Mouse (Mus musculus): Measurements from ENCODE around the gene Zswim3. TPM values are rescaled to one million over a fixed set of nuclear protein-coding genes. Genes with fewer than 3 reads are reported as not detected.
"Not testable (repeated sequence)": the region's sequence is repeated elsewhere in the genome, so short reads cannot be mapped to it uniquely, and the experiment has no call there.

Zswim3 gene
- total RNA-seq, 2 experiments from 2014 or later: 1.4 TPM

DNA sequence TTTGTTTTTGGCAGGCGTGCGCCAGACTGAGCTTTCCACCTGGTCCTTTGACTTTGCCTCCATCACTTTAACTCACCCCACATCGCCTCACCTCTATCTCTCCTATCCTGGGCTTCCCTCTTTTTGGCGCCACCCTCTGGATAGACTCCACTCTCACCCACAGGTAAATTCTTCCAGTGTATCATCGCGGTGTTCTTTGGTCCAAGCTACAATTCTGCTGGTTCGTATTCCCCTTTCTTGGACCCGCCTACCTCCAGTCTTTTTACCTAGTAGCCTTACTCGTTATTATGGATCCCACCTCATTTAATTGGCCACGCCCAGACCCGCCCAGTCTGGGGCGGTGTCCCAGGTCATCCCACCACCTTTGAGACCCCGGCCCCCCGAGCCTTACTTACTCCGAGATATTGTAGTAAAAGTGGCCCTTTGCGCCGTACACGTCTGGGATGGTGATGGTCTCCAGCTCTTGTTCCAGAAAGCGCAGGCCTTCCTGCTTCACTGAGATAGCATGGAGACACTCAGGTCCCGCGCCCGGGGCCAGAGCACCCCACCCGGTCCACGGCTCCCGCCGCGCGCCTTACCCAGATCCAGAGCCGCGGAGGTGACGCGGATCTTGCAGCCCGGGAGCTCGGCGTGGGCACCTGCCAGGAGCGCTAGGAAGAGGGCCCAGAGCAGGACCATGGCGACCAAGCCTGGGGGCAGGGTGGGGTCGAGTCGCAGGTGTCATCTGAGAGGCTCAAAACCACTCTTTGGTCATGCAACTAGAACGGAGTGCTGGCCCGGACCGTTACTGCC lies 51.6 kb downstream of the Zswim3 start:
- DNase-seq: no peak

GRCm38 (mm10) chr2:164857101-164857821 lies 52.4 kb downstream of the Zswim3 start, which contains the start of gene Pltp:
Gene Pltp (minus strand): TSS chr2:164857711.
- peak; percentile 53 for DNase-seq

DNA sequence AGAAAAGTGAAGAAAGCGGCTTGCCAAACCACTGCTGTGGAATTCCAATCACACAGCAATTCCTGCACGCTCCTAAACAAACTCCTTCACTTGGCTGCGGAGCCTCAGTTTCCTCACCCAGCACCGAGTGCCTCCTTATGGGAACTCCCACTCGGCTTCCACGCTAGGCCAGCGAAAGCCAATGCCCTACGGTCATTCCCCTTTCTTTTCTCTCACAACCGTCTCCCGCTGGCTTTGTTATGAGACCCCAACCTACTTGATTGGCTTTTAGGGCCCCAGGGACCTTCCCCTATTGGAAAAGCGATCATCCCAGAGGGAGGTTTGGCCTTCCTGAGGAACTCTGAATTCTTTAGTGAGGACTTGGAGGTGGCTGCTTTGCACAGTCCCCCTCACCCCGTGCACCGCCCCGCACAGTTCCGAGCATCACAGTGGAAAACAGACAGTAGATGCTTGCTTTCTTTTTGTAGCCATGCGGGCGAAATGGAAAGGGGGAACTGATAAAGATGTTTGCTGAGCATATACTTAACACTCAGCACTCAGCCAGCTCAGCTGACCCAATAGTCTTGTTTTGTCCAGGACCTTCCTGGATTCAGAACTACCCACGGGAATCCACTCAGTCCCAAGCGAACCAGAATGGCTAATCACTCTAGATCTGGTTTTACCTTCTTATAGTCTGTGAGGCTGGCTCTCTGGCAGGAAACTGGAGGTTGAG lies 53.1 kb downstream of the Zswim3 start:
- DNase-seq: no peak

DNA sequence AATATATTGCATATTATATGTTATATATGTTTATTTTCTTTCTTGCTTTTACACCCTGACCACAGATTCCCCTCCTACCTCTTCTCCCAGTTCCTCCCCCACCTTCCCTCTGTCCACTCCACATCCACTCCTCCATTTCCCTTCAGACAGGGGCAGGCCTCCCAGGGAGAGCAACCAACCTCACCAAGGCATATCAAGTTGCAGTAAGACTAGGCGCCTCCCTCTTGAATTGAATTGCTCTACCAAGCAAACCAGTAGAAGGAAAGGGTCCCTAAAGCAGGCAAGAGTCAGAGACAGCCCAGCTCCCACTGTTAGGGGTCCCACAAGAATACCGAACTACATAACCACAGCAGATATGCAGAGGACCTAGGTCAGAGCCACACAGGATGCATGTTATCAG lies 54.3 kb downstream of the Zswim3 start:
- DNase-seq: no peak

DNA sequence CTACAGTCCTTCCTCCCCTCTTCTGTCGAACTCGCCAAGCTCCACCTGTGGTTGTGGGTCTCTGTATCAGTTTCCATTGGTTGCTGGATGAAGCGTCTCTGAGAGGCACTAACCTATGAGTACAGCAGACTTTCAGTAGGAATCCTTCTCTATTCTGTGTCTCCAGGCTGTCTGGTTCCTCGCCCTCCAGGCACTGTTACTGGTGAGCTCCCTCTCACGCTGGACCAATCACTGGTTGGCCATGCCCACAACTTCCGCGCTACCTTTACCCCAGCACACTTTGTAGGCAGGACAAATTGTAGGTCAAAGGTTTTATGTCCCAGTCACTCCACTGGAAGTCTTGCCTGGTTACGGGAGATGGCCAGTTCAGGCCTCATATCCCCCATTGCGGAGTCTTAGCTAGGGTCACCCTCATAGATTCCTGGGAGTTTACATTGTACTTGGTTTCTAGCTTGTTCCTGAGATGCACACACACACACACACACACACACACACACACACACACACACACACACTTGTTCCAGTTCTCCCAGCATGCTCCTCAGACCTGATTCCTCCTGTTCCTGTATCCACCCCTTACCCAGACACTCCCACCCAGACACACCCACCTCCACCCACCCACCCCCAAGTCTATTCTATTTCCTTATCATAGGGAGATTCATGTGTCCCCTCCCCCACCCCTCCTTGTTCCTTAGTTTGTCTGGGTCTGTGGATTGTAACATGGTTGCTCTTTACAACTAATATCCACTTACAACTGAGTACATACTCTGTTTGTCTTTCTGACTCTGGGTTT lies 54.9 kb downstream of the Zswim3 start:
- DNase-seq: no peak

DNA sequence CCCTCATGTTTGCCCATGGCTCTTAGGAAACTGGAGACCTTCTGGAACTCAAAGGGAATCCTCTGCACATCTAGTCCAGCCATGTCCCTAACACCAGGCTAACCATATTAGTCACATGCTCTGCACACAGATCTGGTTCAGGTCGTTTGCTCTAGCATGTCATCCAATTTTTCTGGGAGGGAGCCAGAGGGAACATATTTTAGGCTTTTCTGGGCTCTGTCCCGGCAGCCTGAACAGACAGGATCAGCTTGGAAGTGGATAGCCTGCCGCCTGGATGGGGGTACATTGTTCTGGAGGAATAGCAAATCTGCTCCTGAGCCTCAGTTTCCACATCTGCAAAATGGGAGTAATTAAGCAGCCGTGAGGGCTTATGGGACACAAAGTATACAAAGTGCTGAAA lies 56.2 kb downstream of the Zswim3 start:
- DNase-seq: no peak

GRCm38 (mm10) chr2:164862179-164862861 lies 57.4 kb downstream of the Zswim3 start:
- DNase-seq: peak; percentile 66

- DNase-seq: not testable (repeated sequence)
These were observed 58.5 kb downstream of the Zswim3 start for GRCm38 (mm10) chr2:164863411-164863810.

DNA sequence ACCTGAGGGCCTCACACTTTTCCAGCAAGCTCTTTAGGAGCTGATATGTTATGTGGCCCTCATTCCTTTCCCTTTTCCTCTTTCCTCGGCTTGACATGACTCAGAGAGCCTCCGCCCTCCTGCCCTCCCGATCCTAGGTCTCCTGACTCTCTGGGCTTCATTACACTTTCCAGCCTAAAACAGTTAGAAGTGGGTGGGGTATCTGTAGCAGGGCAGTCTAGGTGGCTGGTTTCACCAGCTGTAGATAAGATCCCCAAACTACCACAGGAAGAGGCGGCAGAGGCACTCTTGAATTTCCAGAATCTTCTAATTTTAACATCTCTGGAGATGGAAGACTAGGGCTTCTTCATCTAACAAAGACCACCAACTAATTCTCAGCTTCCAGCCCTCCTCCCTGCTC lies 59.7 kb downstream of the Zswim3 start:
- DNase-seq: no peak

DNA sequence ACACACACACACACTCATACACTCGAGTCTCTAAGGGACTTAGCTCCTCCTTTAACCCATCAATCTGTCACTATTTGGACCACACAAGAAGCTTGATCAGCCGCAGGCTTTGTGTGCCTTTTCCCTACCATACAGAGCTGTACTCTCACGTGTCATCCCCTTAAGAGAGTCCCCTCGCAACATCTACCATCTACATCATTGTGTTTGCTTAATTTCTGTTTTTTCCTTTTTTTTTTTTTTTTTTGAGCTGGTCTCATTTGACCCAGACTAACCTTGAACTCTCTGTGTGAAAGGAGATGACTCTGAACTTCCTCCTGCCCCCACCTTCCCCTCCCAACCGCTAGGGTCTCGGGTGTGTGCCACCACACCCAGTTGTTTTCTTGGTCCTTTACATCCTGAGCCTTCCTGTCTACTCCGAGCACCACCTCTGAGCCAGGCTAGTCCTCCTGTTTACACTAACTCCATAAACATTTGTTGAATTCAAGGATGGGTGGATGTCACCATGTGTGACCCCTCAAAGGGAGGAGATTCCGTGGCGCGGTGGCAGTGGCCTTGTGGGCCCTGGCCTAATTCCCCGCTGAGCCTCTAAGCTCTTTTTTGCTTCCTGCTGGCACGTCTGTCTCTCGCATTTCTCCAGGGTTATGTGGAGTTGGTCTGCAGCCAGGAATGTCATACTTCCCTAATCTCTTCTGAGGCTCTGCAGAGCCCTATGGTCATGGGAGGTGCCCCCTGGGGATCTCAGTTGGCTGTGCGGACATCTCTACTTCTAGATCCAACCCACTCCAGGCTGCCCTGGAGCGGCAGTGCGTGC lies 62.0 kb downstream of the Zswim3 start:
- no peak for DNase-seq

- no peak for DNase-seq
These were observed 62.7 kb downstream of the Zswim3 start for GRCm38 (mm10) chr2:164867566-164867965.

DNA sequence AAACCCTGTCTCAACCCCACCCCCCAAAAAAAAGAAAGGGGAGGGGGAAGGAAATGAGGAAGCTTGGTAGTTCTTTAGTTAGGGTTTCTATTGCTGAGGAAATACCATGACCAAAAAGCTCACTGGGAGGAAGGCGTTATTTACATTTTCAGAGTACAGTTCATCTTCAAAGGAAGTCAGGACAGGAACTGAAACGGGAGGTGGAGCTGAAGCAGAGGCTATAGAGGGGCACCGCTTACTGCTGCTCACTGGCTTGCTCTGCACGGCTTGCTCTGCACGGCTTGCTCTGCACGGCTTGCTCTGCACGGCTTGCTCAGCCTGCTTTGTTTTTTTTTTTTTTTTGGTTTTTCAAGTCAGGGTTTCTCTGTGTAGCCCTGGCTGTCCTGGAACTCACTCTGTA lies 63.6 kb downstream of the Zswim3 start:
- no peak for DNase-seq

Other genes starting within 250 kb of the Zswim3 start
- gene Wfdc2, start 242.7 kb upstream of the Zswim3 start, total RNA-seq (2021): not detected
- not detected for gene Spint3, start 231.6 kb upstream of the Zswim3 start, total RNA-seq (2021)
- gene Wfdc6a, start 219.7 kb upstream of the Zswim3 start, total RNA-seq (2021): not detected
- gene Eppin, start 211.5 kb upstream of the Zswim3 start, total RNA-seq (2021): not detected
- not detected for gene Wfdc6b, start 191.6 kb upstream of the Zswim3 start, total RNA-seq (2021)
- not detected for gene Wfdc8, start 191.5 kb upstream of the Zswim3 start, total RNA-seq (2021)
- gene Wfdc16, start 166.3 kb upstream of the Zswim3 start, total RNA-seq (2021): not detected
- gene Wfdc10, start 149.1 kb upstream of the Zswim3 start, total RNA-seq (2021): not detected
- gene Wfdc9, start 148.5 kb upstream of the Zswim3 start, total RNA-seq (2021): not detected
- gene Wfdc11, start 131.0 kb upstream of the Zswim3 start, total RNA-seq (2021): not detected
- gene Wfdc13, start 120.0 kb upstream of the Zswim3 start, total RNA-seq (2021): not detected
- gene Spint4, start 106.6 kb upstream of the Zswim3 start, total RNA-seq (2021): not detected
- gene Spint5, start 89.8 kb upstream of the Zswim3 start, total RNA-seq (2021): not detected
- not detected for gene Wfdc3, start 59.2 kb upstream of the Zswim3 start, total RNA-seq (2021)
- 10 to 100 TPM; 17.0 to 17.5 TPM for gene Dnttip1, start 59.1 kb upstream of the Zswim3 start, total RNA-seq (2021)
- 1 to 10 TPM; 1.2 to 1.7 TPM for gene Ube2c, start 35.2 kb upstream of the Zswim3 start, total RNA-seq (2021)
- over 10,000 TPM; 15,847 to 16,724 TPM for gene Tnnc2, start 25.1 kb upstream of the Zswim3 start, total RNA-seq (2021)
- 10 to 100 TPM; 19.3 to 19.8 TPM for gene Snx21, start 19.3 kb upstream of the Zswim3 start, total RNA-seq (2021)
- gene Acot8, start 216 bp upstream of the Zswim3 start, total RNA-seq (2021): 1 to 10 TPM; 8.0 to 9.1 TPM
- 1 to 10 TPM; 3.7 to 3.8 TPM for gene Zswim1, start 17.6 kb downstream of the Zswim3 start, total RNA-seq (2021)
- not detected for gene Spata25, start 23.4 kb downstream of the Zswim3 start, total RNA-seq (2021)
- 10 to 100 TPM; 42.9 to 49.2 TPM for gene Ctsa, start 27.8 kb downstream of the Zswim3 start, total RNA-seq (2021)
- 10 to 100 TPM; 28.9 to 35.0 TPM for gene Neurl2, start 28.4 kb downstream of the Zswim3 start, total RNA-seq (2021)
- 10 to 100 TPM; 14.8 to 18.6 TPM for gene Pltp, start 52.6 kb downstream of the Zswim3 start, total RNA-seq (2021)
- 10 to 100 TPM; 21.0 to 25.8 TPM for gene Pcif1, start 74.2 kb downstream of the Zswim3 start, total RNA-seq (2021)
- 1 to 10 TPM; 8.2 to 9.2 TPM for gene Zfp335, start 106.7 kb downstream of the Zswim3 start, total RNA-seq (2021)
- 1 to 10 TPM in 1 of 2 experiments, under 1 TPM in 1; 0.64 to 1.4 TPM for gene Mmp9, start 135.7 kb downstream of the Zswim3 start, total RNA-seq (2021)
- under 1 TPM; 0.21 to 0.38 TPM for gene Slc12a5, start 155.7 kb downstream of the Zswim3 start, total RNA-seq (2021)
- 10 to 100 TPM in 1 of 2 experiments, 1 to 10 TPM in 1; 9.9 to 12.6 TPM for gene Ncoa5, start 229.8 kb downstream of the Zswim3 start, total RNA-seq (2021)

Measured in gastrocnemius, postnatal 25 days (tissue).